Mouse (Mus musculus) left cerebral cortex, adult 8-10 months (tissue): ENCODE measurements around the gene Krt28. TPM values are rescaled to one million over a fixed set of nuclear protein-coding genes. Genes with fewer than 3 reads are reported as not detected.
A peak's percentile ranks its signal among the peaks of the same experiment; 100 is the strongest.

ENCODE experiments used
- DNase-seq, 2 experiments: peaks; one replicate each; pipeline ENCODE4 v3.0.0; 2022; ENCODE audit warnings: low spot score in 2 of 2
- total RNA-seq, 4 experiments: library from RNA; stranded (reverse); gene quantifications; 2 replicates each; pipeline ENCODE4 v1.2.4; 2022

The Krt28 gene
- total RNA-seq, result under 1 TPM in 1 of 4 experiments, not detected in 3; 0.21 TPM

- no peak for DNase-seq
Measured at GRCm38 (mm10) chr11:99374803-99375202, at the start of gene Krt28. Gene Krt28 (minus strand): TSS chr11:99374903.

GRCm38 (mm10) chr11:99422159-99422558 lies 47.5 kb upstream of the Krt28 start, which contains the start of gene Krt12:
Gene Krt12 (minus strand): TSS chr11:99422259.
- no peak for DNase-seq

- no peak for DNase-seq
Measured at GRCm38 (mm10) chr11:99420586-99420985, 45.9 kb upstream of the Krt28 start.

- DNase-seq, result no peak
Measured at GRCm38 (mm10) chr11:99417819-99418218, 43.1 kb upstream of the Krt28 start.

- peak; percentile 21 to 85 for DNase-seq
Measured at GRCm38 (mm10) chr11:99416902-99417301, 42.2 kb upstream of the Krt28 start.

GRCm38 (mm10) chr11:99414463-99415147 lies 39.9 kb upstream of the Krt28 start:
- no peak for DNase-seq

GRCm38 (mm10) chr11:99413247-99413646 lies 38.5 kb upstream of the Krt28 start:
- DNase-seq, result no peak

GRCm38 (mm10) chr11:99406186-99406585 lies 31.5 kb upstream of the Krt28 start:
- DNase-seq, result no peak

- DNase-seq, result no peak
Measured at GRCm38 (mm10) chr11:99399956-99400549, 25.4 kb upstream of the Krt28 start.

GRCm38 (mm10) chr11:99398832-99399231 lies 24.1 kb upstream of the Krt28 start:
- no peak for DNase-seq

GRCm38 (mm10) chr11:99398084-99398483 lies 23.4 kb upstream of the Krt28 start:
- no peak for DNase-seq

GRCm38 (mm10) chr11:99396661-99397060 lies 22.0 kb upstream of the Krt28 start:
- DNase-seq, result no peak

GRCm38 (mm10) chr11:99396034-99396433 lies 21.3 kb upstream of the Krt28 start:
- DNase-seq, result no peak

GRCm38 (mm10) chr11:99392492-99392891 lies 17.8 kb upstream of the Krt28 start:
- peak in 1 of 2 experiments; percentile 29 for DNase-seq

- no peak for DNase-seq
Measured at GRCm38 (mm10) chr11:99391375-99391774, 16.7 kb upstream of the Krt28 start.

GRCm38 (mm10) chr11:99390866-99391265 lies 16.2 kb upstream of the Krt28 start:
- no peak for DNase-seq

GRCm38 (mm10) chr11:99389264-99389663 lies 14.6 kb upstream of the Krt28 start, which contains the start of gene Krt10:
Gene Krt10 (minus strand): TSS chr11:99389364.
- DNase-seq, result no peak

GRCm38 (mm10) chr11:99388661-99389060 lies 14.0 kb upstream of the Krt28 start:
- DNase-seq, result no peak

- peak; percentile 72 to 84 for DNase-seq
Measured at GRCm38 (mm10) chr11:99385813-99386721, 11.4 kb upstream of the Krt28 start.

GRCm38 (mm10) chr11:99379568-99379967 lies 4.9 kb upstream of the Krt28 start:
- peak; percentile 22 to 57 for DNase-seq

GRCm38 (mm10) chr11:99369853-99370451 lies 4.8 kb downstream of the Krt28 start:
- peak in 1 of 2 experiments; percentile 39 for DNase-seq
